Mouse (Mus musculus) ES-E14 (cell line): ENCODE data around the gene Etv2.

ENCODE experiments used
- CHD2 ChIP-seq: IDR thresholded peaks from 2 replicates; pipeline ENCODE4 v1.6.1; 2014; ENCODE audit warnings: mild to moderate bottlenecking, low read depth, low read length, inconsistent platforms
- HCFC1 ChIP-seq: IDR thresholded peaks from 2 replicates; pipeline ENCODE4 v1.6.1; 2012; ENCODE audit warnings: low read length, inconsistent platforms, borderline replicate concordance; ENCODE audit not compliant: insufficient read depth
- ZNF384 ChIP-seq: IDR thresholded peaks from 2 replicates; pipeline ENCODE4 v1.6.1; 2012; ENCODE audit warnings: low read depth, low read length, inconsistent platforms

DNA sequence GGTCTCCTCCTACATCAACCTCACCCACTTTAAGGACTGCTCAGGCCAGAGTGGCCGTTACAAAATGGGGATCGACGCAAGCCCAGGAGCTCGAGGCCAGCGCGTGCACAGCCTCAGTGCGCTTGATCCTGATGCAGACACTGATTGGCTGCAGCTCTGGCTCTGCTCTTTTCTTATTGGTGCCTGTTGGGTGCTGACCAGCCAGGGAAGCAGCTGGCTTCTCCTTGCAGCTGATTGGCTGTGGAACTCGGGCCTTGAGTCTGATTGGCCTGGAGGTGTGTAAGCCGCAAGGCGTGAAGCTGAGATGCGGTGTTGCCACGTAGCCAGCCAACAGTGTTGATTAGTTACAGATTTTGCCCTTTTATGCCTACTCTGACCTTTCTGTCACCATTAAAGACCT lies 36.9 kb downstream of the Etv2 start, which contains the start of gene Zbtb32:
- TF ChIP-seq CHD2 = peak; percentile 85
- no peak for TF ChIP-seq HCFC1
- TF ChIP-seq ZNF384 = no peak
